ENCODE assay signal across 19 mouse cellular contexts in genomic region chr10:84260931-84261650, GRCm38 (mm10).
DNase-seq lines count a peak whose midpoint lies in the region; ATAC-seq and TF ChIP-seq lines count a peak whose summit lies in the region.
"Had no signal": no experiment of that assay in that cellular context is flagged by ENCODE, and none has a peak within 500 bp of the region (broad histone marks: within the 10 kb centered on the region; RNA-seq: fewer than 3 reads in every experiment).

No protein-coding gene starts in this region.

- H3K9ac ChIP-seq in hindbrain, postnatal 0 days (replicated peaks; ENCODE audit: low read length): no peak overlapping the region
- H3K9ac ChIP-seq: forebrain, embryonic 15.5 days; heart, embryonic 15.5 days; hindbrain, embryonic 13.5 days; intestine, embryonic 15.5 days had no signal

- H3K4me2 ChIP-seq in hindbrain, postnatal 0 days (ENCODE audit: low read depth, low read length): no peak overlapping the region
- H3K4me2 ChIP-seq: forebrain, embryonic 15.5 days; heart, embryonic 15.5 days; hindbrain, embryonic 13.5 days; intestine, embryonic 15.5 days had no signal

- H3K4me1 ChIP-seq in hindbrain, postnatal 0 days (ENCODE audit: insufficient read depth, low read length): no peaks in the 10 kb centered on the region
- H3K4me1 ChIP-seq: embryonic facial prominence, embryonic 10.5 days; forebrain, embryonic 15.5 days; heart, embryonic 15.5 days; hindbrain, embryonic 13.5 days; intestine, embryonic 15.5 days had no signal

- H3K9me3 ChIP-seq in hindbrain, postnatal 0 days (ENCODE audit: low read length): no peaks in the 10 kb centered on the region
- H3K9me3 ChIP-seq: embryonic facial prominence, embryonic 10.5 days; forebrain, embryonic 15.5 days; heart, embryonic 10.5 days; heart, embryonic 15.5 days; hindbrain, embryonic 13.5 days; intestine, embryonic 15.5 days had no signal

- no peak overlapping the region for H3K4me3 ChIP-seq in hindbrain, postnatal 0 days (ENCODE audit: low read length)
- H3K4me3 ChIP-seq: embryonic facial prominence, embryonic 10.5 days; forebrain, embryonic 15.5 days; heart, embryonic 10.5 days; heart, embryonic 15.5 days; hindbrain, embryonic 13.5 days; intestine, embryonic 15.5 days had no signal

- no peak overlapping the region for H3K27ac ChIP-seq in hindbrain, postnatal 0 days
- H3K27ac ChIP-seq: embryonic facial prominence, embryonic 10.5 days; forebrain, embryonic 15.5 days; heart, embryonic 10.5 days; heart, embryonic 15.5 days; hindbrain, embryonic 13.5 days; intestine, embryonic 15.5 days had no signal

- H3K36me3 ChIP-seq in hindbrain, postnatal 0 days (ENCODE audit: insufficient read depth, low read length): no peaks in the 10 kb centered on the region
- H3K36me3 ChIP-seq: embryonic facial prominence, embryonic 10.5 days; forebrain, embryonic 15.5 days; heart, embryonic 10.5 days; heart, embryonic 15.5 days; hindbrain, embryonic 13.5 days; intestine, embryonic 15.5 days had no signal

- no peaks in the 10 kb centered on the region for H3K27me3 ChIP-seq in hindbrain, postnatal 0 days (ENCODE audit: insufficient read depth, low read length)
- H3K27me3 ChIP-seq: forebrain, embryonic 15.5 days; heart, embryonic 15.5 days; hindbrain, embryonic 13.5 days; intestine, embryonic 15.5 days had no signal

- TF ChIP-seq CTCF in hindbrain, postnatal 0 days (IDR thresholded peaks at IDR 0.05; ENCODE audit: low read depth): no peak

- 76% methylated on average over 6 of the region's 6 CpGs for WGBS in hindbrain, postnatal 0 days

- DNase-seq in lung, postnatal 25 days (ENCODE audit: low spot score): peak; percentile 1
- no peak for DNase-seq in lung, postnatal 4 days
- peak; percentile 20 for DNase-seq in adipocyte (ENCODE audit: low spot score)
- DNase-seq in gonadal fat pad, adult 2 months (ENCODE audit: low read depth): peak; percentile 76
- DNase-seq in hindbrain, postnatal 0 days (ENCODE audit: low spot score): no peak
- DNase-seq in heart, adult 11 months: no peak
- no peak for DNase-seq in cerebellum, postnatal 14 days
- DNase-seq: adrenal gland, postnatal 10 days; cerebellum, adult 11 months; cerebellum, adult 8-10 months; cerebellum, postnatal 36 days; gastrocnemius, postnatal 10 days; heart, postnatal 14 days had no signal

- ATAC-seq in hindbrain, postnatal 0 days: no peak
- ATAC-seq: forebrain, embryonic 15.5 days; intestine, embryonic 15.5 days had no signal

Comparison
In these comparisons a context has a peak if more than half of its experiments do, and no peak if none do; other contexts are left out.
1. DNase-seq: peak in lung, postnatal 25 days (single experiment), adipocyte (single experiment) and gonadal fat pad, adult 2 months (single experiment); none in lung, postnatal 4 days (0 of 2), hindbrain, postnatal 0 days (single experiment), heart, adult 11 months (single experiment) and cerebellum, postnatal 14 days (0 of 2).